Mouse (Mus musculus): Measurements from ENCODE around the gene Eef1akmt3. TPM values are rescaled to one million over a fixed set of nuclear protein-coding genes. Genes with fewer than 3 reads are reported as not detected.

The Eef1akmt3 gene
- polyA plus RNA-seq, 2 experiments: 0.04 to 0.09 TPM

- no peaks in the 10 kb centered on the region for H3K27me3 ChIP-seq (ENCODE audit: control insufficient read depth, insufficient read depth, low read length)
- ATAC-seq (ENCODE audit: insufficient read depth): no peak
- WGBS (ENCODE audit: insufficient replicate concordance): 61% methylated on average over 7 of the region's 7 CpGs
- H3K4me2 ChIP-seq (ENCODE audit: low read depth): no peak overlapping the region
- H3K36me3 ChIP-seq (replicated peaks; ENCODE audit: control insufficient read depth, insufficient read depth, low read depth): no peaks in the 10 kb centered on the region
- H3K4me3 ChIP-seq (ENCODE audit: insufficient read depth in 1 of 2, low read depth in 2 of 2, low read length in 2 of 2): no peak overlapping the region
- no peaks in the 10 kb centered on the region for H3K9me3 ChIP-seq (ENCODE audit: control insufficient read depth, low read length)
- no peak overlapping the region for H3K9ac ChIP-seq (replicated peaks)
- no peak overlapping the region for H3K27ac ChIP-seq
- no peaks in the 10 kb centered on the region for H3K4me1 ChIP-seq (replicated peaks; ENCODE audit: control insufficient read depth in 2 of 2, insufficient read depth in 2 of 2, low read length in 1 of 2)
- no peak for DNase-seq (ENCODE audit: low read depth in 3 of 3, low spot score in 3 of 3)
- no peak for TF ChIP-seq EP300 (IDR thresholded peaks at IDR 0.05; ENCODE audit: low read depth)
- TF ChIP-seq CTCF (IDR thresholded peaks at IDR 0.05; ENCODE audit: low read depth): no peak
Observed at GRCm38 (mm10) chr10:127003806-127004205, 37.5 kb downstream of the Eef1akmt3 start.

GRCm38 (mm10) chr10:127003334-127003733 lies 38.0 kb downstream of the Eef1akmt3 start:
- TF ChIP-seq CTCF (IDR thresholded peaks at IDR 0.05; ENCODE audit: low read depth) (no peak), EP300 (IDR thresholded peaks at IDR 0.05; ENCODE audit: low read depth) (no peak)
- Histone ChIP-seq H3K9me3 (ENCODE audit: control insufficient read depth, low read length) (no peaks in the 10 kb centered on the region), H3K27ac (no peak overlapping the region), H3K4me3 (ENCODE audit: insufficient read depth in 1 of 2, low read depth in 2 of 2, low read length in 2 of 2) (no peak overlapping the region), H3K9ac (replicated peaks) (no peak overlapping the region), H3K36me3 (replicated peaks; ENCODE audit: control insufficient read depth, insufficient read depth, low read depth) (no peaks in the 10 kb centered on the region; the same call in 1 of the 2 replicates), H3K4me2 (ENCODE audit: low read depth) (no peak overlapping the region), H3K4me1 (replicated peaks; ENCODE audit: control insufficient read depth in 2 of 2, insufficient read depth in 2 of 2, low read length in 1 of 2) (no peaks in the 10 kb centered on the region), H3K27me3 (ENCODE audit: control insufficient read depth, insufficient read depth, low read length) (no peaks in the 10 kb centered on the region)
- ATAC-seq (ENCODE audit: insufficient read depth): no peak
- WGBS (ENCODE audit: insufficient replicate concordance): 77% methylated on average over 8 of the region's 8 CpGs
- DNase-seq (ENCODE audit: low read depth in 3 of 3, low spot score in 3 of 3): no peak

- Histone ChIP-seq H3K9me3 (ENCODE audit: control insufficient read depth, low read length) (no peaks in the 10 kb centered on the region), H3K9ac (replicated peaks) (no peak overlapping the region), H3K4me2 (ENCODE audit: low read depth) (no peak overlapping the region), H3K36me3 (replicated peaks; ENCODE audit: control insufficient read depth, insufficient read depth, low read depth) (no peaks in the 10 kb centered on the region; the same call in 1 of the 2 replicates), H3K4me1 (replicated peaks; ENCODE audit: control insufficient read depth in 2 of 2, insufficient read depth in 2 of 2, low read length in 1 of 2) (no peaks in the 10 kb centered on the region), H3K27me3 (ENCODE audit: control insufficient read depth, insufficient read depth, low read length) (no peaks in the 10 kb centered on the region), H3K27ac (no peak overlapping the region), H3K4me3 (ENCODE audit: insufficient read depth in 1 of 2, low read depth in 2 of 2, low read length in 2 of 2) (no peak overlapping the region)
- WGBS (ENCODE audit: insufficient replicate concordance): 50% methylated on average over 5 of the region's 5 CpGs
- DNase-seq (ENCODE audit: low read depth in 3 of 3, low spot score in 3 of 3): no peak
- no peak for ATAC-seq (ENCODE audit: insufficient read depth)
- TF ChIP-seq CTCF (IDR thresholded peaks at IDR 0.05; ENCODE audit: low read depth): no peak
- TF ChIP-seq EP300 (IDR thresholded peaks at IDR 0.05; ENCODE audit: low read depth): no peak
Observed at GRCm38 (mm10) chr10:127002765-127003164, 38.5 kb downstream of the Eef1akmt3 start.

GRCm38 (mm10) chr10:127002056-127002455 lies 39.3 kb downstream of the Eef1akmt3 start:
- Histone ChIP-seq H3K27me3 (ENCODE audit: control insufficient read depth, insufficient read depth, low read length) (no peaks in the 10 kb centered on the region), H3K4me1 (replicated peaks; ENCODE audit: control insufficient read depth in 2 of 2, insufficient read depth in 2 of 2, low read length in 1 of 2) (no peaks in the 10 kb centered on the region), H3K9ac (replicated peaks) (no peak overlapping the region), H3K9me3 (ENCODE audit: control insufficient read depth, low read length) (no peaks in the 10 kb centered on the region), H3K36me3 (replicated peaks; ENCODE audit: control insufficient read depth, insufficient read depth, low read depth) (no peaks in the 10 kb centered on the region; the same call in 1 of the 2 replicates), H3K4me3 (ENCODE audit: insufficient read depth in 1 of 2, low read depth in 2 of 2, low read length in 2 of 2) (no peak overlapping the region), H3K4me2 (ENCODE audit: low read depth) (no peak overlapping the region), H3K27ac (no peak overlapping the region)
- DNase-seq (ENCODE audit: low read depth in 3 of 3, low spot score in 3 of 3) (no peak), ATAC-seq (ENCODE audit: insufficient read depth) (no peak)
- WGBS (ENCODE audit: insufficient replicate concordance): 60% methylated on average over 1 of the region's 1 CpGs
- no peak for TF ChIP-seq EP300 (IDR thresholded peaks at IDR 0.05; ENCODE audit: low read depth)
- TF ChIP-seq CTCF (IDR thresholded peaks at IDR 0.05; ENCODE audit: low read depth): no peak

GRCm38 (mm10) chr10:127001297-127001696 lies 40.0 kb downstream of the Eef1akmt3 start:
- H3K27ac ChIP-seq: no peak overlapping the region
- no peaks in the 10 kb centered on the region for H3K4me1 ChIP-seq (replicated peaks; ENCODE audit: control insufficient read depth in 2 of 2, insufficient read depth in 2 of 2, low read length in 1 of 2)
- DNase-seq (ENCODE audit: low read depth in 3 of 3, low spot score in 3 of 3) (no peak), ATAC-seq (ENCODE audit: insufficient read depth) (no peak)
- H3K9ac ChIP-seq (replicated peaks): no peak overlapping the region
- no peaks in the 10 kb centered on the region; the same call in 1 of the 2 replicates for H3K36me3 ChIP-seq (replicated peaks; ENCODE audit: control insufficient read depth, insufficient read depth, low read depth)
- no peak overlapping the region for H3K4me3 ChIP-seq (ENCODE audit: insufficient read depth in 1 of 2, low read depth in 2 of 2, low read length in 2 of 2)
- no peaks in the 10 kb centered on the region for H3K27me3 ChIP-seq (ENCODE audit: control insufficient read depth, insufficient read depth, low read length)
- H3K9me3 ChIP-seq (ENCODE audit: control insufficient read depth, low read length): no peaks in the 10 kb centered on the region
- H3K4me2 ChIP-seq (ENCODE audit: low read depth): no peak overlapping the region
- 72% methylated on average over 9 of the region's 9 CpGs for WGBS (ENCODE audit: insufficient replicate concordance)
- TF ChIP-seq CTCF (IDR thresholded peaks at IDR 0.05; ENCODE audit: low read depth): no peak
- no peak for TF ChIP-seq EP300 (IDR thresholded peaks at IDR 0.05; ENCODE audit: low read depth)

All from liver, embryonic 14.5 days (tissue).